Mouse (Mus musculus) cortical plate, adult 2 months (tissue): ENCODE measurements around the gene Heg1. TPM values are rescaled to one million over a fixed set of nuclear protein-coding genes. Genes with fewer than 3 reads are reported as not detected.
A peak's percentile ranks its signal among the peaks of the same experiment; 100 is the strongest.

Source experiments
- H3K27ac ChIP-seq: fragments of 200-500 bp; 2 replicates; pipeline ENCODE4 v1.5.1; 2012; ENCODE audit warnings: low read length, control low read depth, inconsistent platforms; ENCODE audit not compliant: insufficient read depth
- H3K4me1 ChIP-seq: fragments of 200-500 bp; 2 replicates; pipeline ENCODE4 v1.6.1; 2011; ENCODE audit warnings: low read length; ENCODE audit not compliant: control insufficient read depth, insufficient read depth
- H3K4me3 ChIP-seq: fragments of 200-500 bp; 2 replicates; pipeline ENCODE4 v1.5.1; 2011; ENCODE audit warnings: mild to moderate bottlenecking, low read length, control low read depth; ENCODE audit not compliant: insufficient read depth
- CTCF ChIP-seq: fragments of 200-500 bp; IDR thresholded peaks from 2 replicates; pipeline ENCODE4 v1.5.1; 2011; ENCODE audit warnings: mild to moderate bottlenecking, control low read depth, low read length; ENCODE audit not compliant: insufficient read depth; ENCODE audit errors: extremely low read depth
- POLR2A ChIP-seq: fragments of 200-500 bp; IDR thresholded peaks from 2 replicates; pipeline ENCODE4 v1.6.1; 2011; ENCODE audit warnings: mild to moderate bottlenecking, low read length, control low read depth; ENCODE audit not compliant: insufficient read depth; ENCODE audit errors: extremely low read depth
- polyA plus RNA-seq: library from polyadenylated mRNA; depleted of rRNA; stranded (reverse); fragments of >200 nt; gene quantifications from 2 replicates; pipeline ENCODE4 v1.2.3, GENCODE M21; 2012

Heg1 gene
- polyA plus RNA-seq, 1 experiment = 17.5 TPM

- TF ChIP-seq POLR2A (no peak), CTCF (no peak)
- no peak overlapping the region for H3K27ac ChIP-seq
- no peaks in the 10 kb centered on the region for H3K4me1 ChIP-seq
- no peak overlapping the region for H3K4me3 ChIP-seq
Observed at GRCm38 (mm10) chr16:33726892-33727291, 42.7 kb downstream of the Heg1 start.

- H3K4me1 ChIP-seq = no peaks in the 10 kb centered on the region
- TF ChIP-seq POLR2A (no peak), CTCF (0 out of 2 replicates have a peak, but pooled peaks have one; percentile 19)
- H3K4me3 ChIP-seq = no peak overlapping the region
- H3K27ac ChIP-seq = no peak overlapping the region
Observed at GRCm38 (mm10) chr16:33728427-33728826, 44.3 kb downstream of the Heg1 start.

GRCm38 (mm10) chr16:33731291-33731690 lies 47.1 kb downstream of the Heg1 start:
- Histone ChIP-seq H3K27ac (no peak overlapping the region), H3K4me1 (no peaks in the 10 kb centered on the region), H3K4me3 (no peak overlapping the region)
- TF ChIP-seq POLR2A (no peak), CTCF (no peak)

- Histone ChIP-seq H3K4me1 (no peaks in the 10 kb centered on the region), H3K27ac (no peak overlapping the region), H3K4me3 (no peak overlapping the region)
- TF ChIP-seq CTCF = no peak
- no peak for TF ChIP-seq POLR2A
Observed at GRCm38 (mm10) chr16:33732237-33732749, 48.1 kb downstream of the Heg1 start.

- H3K4me3 ChIP-seq = no peak overlapping the region
- H3K27ac ChIP-seq = no peak overlapping the region
- TF ChIP-seq CTCF = no peak
- TF ChIP-seq POLR2A = no peak
- no peaks in the 10 kb centered on the region for H3K4me1 ChIP-seq
Observed at GRCm38 (mm10) chr16:33732846-33733580, 48.8 kb downstream of the Heg1 start.

- H3K27ac ChIP-seq = no peak overlapping the region
- no peak overlapping the region for H3K4me3 ChIP-seq
- no peak for TF ChIP-seq POLR2A
- H3K4me1 ChIP-seq = no peaks in the 10 kb centered on the region
Observed at GRCm38 (mm10) chr16:33733864-33734263, 49.7 kb downstream of the Heg1 start.

GRCm38 (mm10) chr16:33734545-33734944 lies 50.4 kb downstream of the Heg1 start:
- TF ChIP-seq CTCF (no peak), POLR2A (no peak)
- Histone ChIP-seq H3K27ac (no peak overlapping the region), H3K4me1 (no peaks in the 10 kb centered on the region), H3K4me3 (no peak overlapping the region)

- TF ChIP-seq POLR2A (no peak), CTCF (no peak)
- Histone ChIP-seq H3K27ac (no peak overlapping the region), H3K4me3 (no peak overlapping the region), H3K4me1 (no peaks in the 10 kb centered on the region)
Observed at GRCm38 (mm10) chr16:33735238-33735637, 51.1 kb downstream of the Heg1 start.

- Histone ChIP-seq H3K27ac (no peak overlapping the region), H3K4me3 (no peak overlapping the region), H3K4me1 (no peaks in the 10 kb centered on the region)
- TF ChIP-seq POLR2A (no peak), CTCF (no peak)
Observed at GRCm38 (mm10) chr16:33735791-33736190, 51.6 kb downstream of the Heg1 start.

GRCm38 (mm10) chr16:33736746-33737145 lies 52.6 kb downstream of the Heg1 start:
- TF ChIP-seq CTCF (no peak), POLR2A (no peak)
- Histone ChIP-seq H3K4me1 (no peaks in the 10 kb centered on the region), H3K27ac (no peak overlapping the region), H3K4me3 (no peak overlapping the region)
